Mouse (Mus musculus) cerebellum, adult 11-12 months (tissue): ENCODE data around the gene Plekha5.
A peak's percentile ranks its signal among the peaks of the same experiment; 100 is the strongest.

Experiments used
- DNase-seq: peaks from one replicate; pipeline ENCODE4 v3.0.0; 2022

Gene Plekha5

GRCm38 (mm10) chr6:140621622-140622021 lies 197.8 kb downstream of the Plekha5 start:
- DNase-seq: no peak

DNA sequence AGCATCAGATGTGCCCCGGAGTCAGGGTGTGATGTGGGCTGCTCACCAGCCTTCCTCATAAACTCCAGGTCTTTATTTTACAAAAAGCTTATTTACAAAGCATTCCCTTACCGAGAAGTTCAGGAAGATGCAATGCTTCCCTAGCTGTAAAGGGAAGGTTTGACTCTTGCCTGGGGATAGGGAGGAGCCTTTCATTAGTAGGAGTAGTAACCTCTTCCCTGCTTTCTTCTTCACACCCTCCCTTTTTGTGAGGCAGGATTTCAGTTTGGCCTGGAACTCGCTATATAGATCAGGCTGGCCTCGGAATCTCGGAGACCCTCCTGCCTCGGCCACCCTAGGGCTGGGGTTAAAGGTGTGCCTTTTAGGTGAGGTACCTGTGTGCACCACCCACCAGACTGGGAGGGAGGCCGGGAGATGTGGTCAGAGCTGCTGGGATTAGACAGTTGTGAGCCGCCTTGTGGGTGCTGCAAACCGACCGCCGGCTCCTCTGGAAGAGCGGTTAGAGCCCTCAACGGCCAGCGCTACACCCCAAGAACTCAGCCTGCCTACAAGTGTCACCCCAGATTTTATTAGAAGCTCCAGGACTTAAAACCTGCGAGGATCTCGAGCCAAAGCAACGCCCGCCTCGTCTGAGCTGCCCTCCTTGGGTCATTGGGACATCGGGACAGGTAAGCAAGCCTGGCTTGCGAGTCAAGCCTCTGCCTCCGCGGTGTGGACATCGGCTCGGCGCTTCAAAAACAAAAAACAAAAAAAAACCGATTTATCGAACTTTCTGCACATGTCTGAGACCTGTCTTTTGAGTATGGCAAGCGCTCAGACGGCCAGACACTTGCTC lies 198.8 kb downstream of the Plekha5 start, which contains the start of gene Aebp2:
Gene Aebp2, plus strand, starts transcription at position 273 of the 835 bp plus-strand sequence.
- peak; percentile 69 for DNase-seq

- peak; percentile 95 for DNase-seq
Observed at GRCm38 (mm10) chr6:140623226-140624095, 199.6 kb downstream of the Plekha5 start.

- peak; percentile 70 for DNase-seq
Observed at GRCm38 (mm10) chr6:140624096-140625051, 200.5 kb downstream of the Plekha5 start.

- no peak for DNase-seq
Observed at GRCm38 (mm10) chr6:140629176-140629859, 205.5 kb downstream of the Plekha5 start.

DNA sequence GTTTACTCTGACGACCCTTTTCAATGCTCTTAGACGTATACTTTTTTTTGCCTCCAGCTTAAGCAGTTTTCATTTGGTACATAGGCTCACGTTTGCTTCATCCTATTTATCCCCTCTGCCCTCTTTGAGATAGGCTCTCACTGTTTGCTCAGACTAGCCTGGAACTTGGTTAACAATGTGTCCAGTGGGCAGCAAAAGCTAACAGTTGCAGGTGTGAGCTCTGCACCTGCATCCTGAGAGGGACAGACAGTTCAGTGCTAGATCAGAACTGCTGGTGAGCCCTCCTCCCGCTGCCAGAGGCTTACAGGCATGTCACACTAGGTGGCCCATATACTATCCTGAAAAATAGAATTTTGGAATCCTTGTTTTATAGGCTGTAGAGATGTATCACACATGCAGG lies 206.5 kb downstream of the Plekha5 start:
- no peak for DNase-seq

GRCm38 (mm10) chr6:140633616-140634015 lies 209.8 kb downstream of the Plekha5 start:
- peak; percentile 42 for DNase-seq

DNA sequence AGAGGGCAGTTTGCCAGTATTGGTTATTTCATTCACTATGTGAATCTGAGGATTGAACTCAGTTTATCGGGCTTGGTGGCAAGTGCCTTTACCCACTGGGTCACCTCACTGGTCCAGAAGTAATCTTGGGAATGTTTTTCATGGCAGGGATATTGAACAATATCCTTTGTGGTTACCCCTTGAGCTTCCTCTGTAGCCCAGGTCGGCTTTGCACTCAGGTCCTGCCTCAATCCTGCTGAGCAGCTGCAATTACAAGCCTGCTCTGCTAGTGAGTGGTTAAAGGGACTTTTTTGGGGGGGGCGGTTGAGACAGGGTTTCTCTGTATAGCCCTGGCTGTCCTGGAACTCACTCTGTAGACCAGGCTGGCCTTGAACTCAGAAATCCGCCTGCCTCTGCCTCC lies 212.4 kb downstream of the Plekha5 start:
- DNase-seq: no peak

GRCm38 (mm10) chr6:140642010-140642409 lies 218.2 kb downstream of the Plekha5 start:
- DNase-seq: no peak

DNA sequence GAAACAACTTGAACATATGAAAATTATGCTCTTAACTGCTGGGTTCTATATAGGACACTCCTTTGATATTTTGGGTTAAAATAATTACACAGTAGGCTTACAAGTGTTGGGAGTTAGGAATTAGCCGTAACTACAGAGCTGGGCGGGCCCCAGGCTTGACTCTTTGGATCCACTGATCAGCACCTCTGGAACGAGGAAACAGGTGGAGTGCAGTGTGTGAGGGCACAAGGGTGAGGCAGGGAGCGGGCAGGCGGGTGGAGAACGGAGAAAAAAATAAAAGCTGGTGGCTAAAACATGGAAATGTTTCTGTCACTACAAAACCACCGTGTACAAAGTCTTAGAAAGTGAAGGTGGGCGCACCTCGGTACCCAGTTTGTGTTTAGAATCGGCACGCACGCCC lies 218.8 kb downstream of the Plekha5 start:
- no peak for DNase-seq

- DNase-seq: no peak
Observed at GRCm38 (mm10) chr6:140645931-140646330, 222.1 kb downstream of the Plekha5 start.
